Mouse (Mus musculus) megakaryocyte, embryonic 14.5 days (primary cell): ENCODE measurements around the gene Dnaic2.

Source experiments
- FLI1 ChIP-seq: IDR thresholded peaks from 2 replicates; pipeline ENCODE4 v1.6.1; 2012; ENCODE audit warnings: low read length, inconsistent platforms, mixed read lengths
- GATA1 ChIP-seq: IDR thresholded peaks from 3 replicates; pipeline ENCODE4 v1.6.1; 2012; ENCODE audit warnings: mixed read lengths, low read length, inconsistent platforms, borderline replicate concordance

GRCm38 (mm10) chr11:114790171-114790570, 63.0 kb downstream of the Dnaic2 start:
- TF ChIP-seq GATA1: no peak
- TF ChIP-seq FLI1: no peak
